Mouse (Mus musculus): Measurements from ENCODE around the gene Ctc1.

- no peak for TF ChIP-seq POLR2A (IDR thresholded peaks at IDR 0.05; ENCODE audit: low read depth, low read length)
- TF ChIP-seq CTCF (IDR thresholded peaks at IDR 0.05; ENCODE audit: borderline replicate concordance, insufficient read depth, low read length): no peak
These were observed 58.5 kb downstream of the Ctc1 start for GRCm38 (mm10) chr11:69073951-69074775.
